Mouse (Mus musculus): ENCODE data around the gene Srrt. TPM values are rescaled to one million over a fixed set of nuclear protein-coding genes. Genes with fewer than 3 reads are reported as not detected.

Gene Srrt
- 100 to 1,000 TPM; 164 to 213 TPM for total RNA-seq (2021)

- DNase-seq (ENCODE audit: extremely low spot score in 1 of 2, low spot score in 1 of 2): peak; percentile 80 to 83
Measured at GRCm38 (mm10) chr5:137307071-137307912, at the start of gene Srrt. TSS of gene Srrt (minus strand) at chr5:137307674.

- DNase-seq (ENCODE audit: extremely low spot score in 1 of 2, low spot score in 1 of 2): no peak
Measured at GRCm38 (mm10) chr5:137354091-137354490, 46.6 kb upstream of the Srrt start.

- DNase-seq (ENCODE audit: extremely low spot score in 1 of 2, low spot score in 1 of 2): no peak
Measured at GRCm38 (mm10) chr5:137352011-137352975, 44.8 kb upstream of the Srrt start.

GRCm38 (mm10) chr5:137351394-137351793, 43.9 kb upstream of the Srrt start:
- no peak for DNase-seq (ENCODE audit: extremely low spot score in 1 of 2, low spot score in 1 of 2)

GRCm38 (mm10) chr5:137351058-137351380, 43.5 kb upstream of the Srrt start:
- no peak for DNase-seq (ENCODE audit: extremely low spot score in 1 of 2, low spot score in 1 of 2)

GRCm38 (mm10) chr5:137350205-137351057, 43.0 kb upstream of the Srrt start:
- no peak for DNase-seq (ENCODE audit: extremely low spot score in 1 of 2, low spot score in 1 of 2)

GRCm38 (mm10) chr5:137349384-137350204, 42.1 kb upstream of the Srrt start, which contains the start of gene Ephb4:
TSS of gene Ephb4 (plus strand) at chr5:137350109.
- peak in 1 of 2 experiments; percentile 38 for DNase-seq (ENCODE audit: extremely low spot score in 1 of 2, low spot score in 1 of 2)

- no peak for DNase-seq (ENCODE audit: extremely low spot score in 1 of 2, low spot score in 1 of 2)
Measured at GRCm38 (mm10) chr5:137348482-137349383, 41.3 kb upstream of the Srrt start.

- no peak for DNase-seq (ENCODE audit: extremely low spot score in 1 of 2, low spot score in 1 of 2)
Measured at GRCm38 (mm10) chr5:137347856-137348255, 40.4 kb upstream of the Srrt start.

- no peak for DNase-seq (ENCODE audit: extremely low spot score in 1 of 2, low spot score in 1 of 2)
Measured at GRCm38 (mm10) chr5:137346983-137347382, 39.5 kb upstream of the Srrt start.

- no peak for DNase-seq (ENCODE audit: extremely low spot score in 1 of 2, low spot score in 1 of 2)
Measured at GRCm38 (mm10) chr5:137346388-137346787, 38.9 kb upstream of the Srrt start.

GRCm38 (mm10) chr5:137345821-137346220, 38.3 kb upstream of the Srrt start:
- DNase-seq (ENCODE audit: extremely low spot score in 1 of 2, low spot score in 1 of 2): no peak

- DNase-seq (ENCODE audit: extremely low spot score in 1 of 2, low spot score in 1 of 2): no peak
Measured at GRCm38 (mm10) chr5:137343869-137344268, 36.4 kb upstream of the Srrt start.

- no peak for DNase-seq (ENCODE audit: extremely low spot score in 1 of 2, low spot score in 1 of 2)
Measured at GRCm38 (mm10) chr5:137343412-137343811, 35.9 kb upstream of the Srrt start.

GRCm38 (mm10) chr5:137342407-137343012, 35.0 kb upstream of the Srrt start:
- no peak for DNase-seq (ENCODE audit: extremely low spot score in 1 of 2, low spot score in 1 of 2)

- DNase-seq (ENCODE audit: extremely low spot score in 1 of 2, low spot score in 1 of 2): no peak
Measured at GRCm38 (mm10) chr5:137340222-137340621, 32.7 kb upstream of the Srrt start.

GRCm38 (mm10) chr5:137339290-137339979, 32.0 kb upstream of the Srrt start:
- peak in 1 of 2 experiments; percentile 24 for DNase-seq (ENCODE audit: extremely low spot score in 1 of 2, low spot score in 1 of 2)
